Mouse (Mus musculus) fat pad, adult 2 months (tissue): ENCODE results near the gene Txnrd1.

Experiments
- DNase-seq: peaks from one replicate; pipeline ENCODE4 v3.0.0-alpha.2; 2011; ENCODE audit warnings: low read depth, low spot score; ENCODE audit errors: extremely low read depth

Gene Txnrd1

DNA sequence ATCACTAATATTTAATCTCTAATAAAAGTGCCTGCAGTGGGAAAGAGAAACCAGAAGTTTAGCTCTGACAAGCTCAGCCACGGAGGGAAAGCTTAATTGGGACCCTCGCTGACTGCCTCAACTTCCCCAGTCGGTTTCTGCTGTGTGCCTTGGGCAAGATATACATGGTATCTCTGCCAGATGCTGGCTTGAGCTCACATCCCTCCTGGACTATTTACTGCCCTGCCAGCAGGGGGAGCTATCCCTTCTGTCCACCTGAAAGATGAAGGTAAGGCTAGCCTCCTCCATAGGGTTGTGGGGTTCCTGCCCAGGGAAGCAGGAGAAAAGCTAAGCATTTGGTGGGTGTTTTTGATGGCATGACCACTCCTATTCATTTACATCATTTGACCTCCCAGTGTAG is 76.4 kb downstream of the Txnrd1 start:
- no peak for DNase-seq

DNA sequence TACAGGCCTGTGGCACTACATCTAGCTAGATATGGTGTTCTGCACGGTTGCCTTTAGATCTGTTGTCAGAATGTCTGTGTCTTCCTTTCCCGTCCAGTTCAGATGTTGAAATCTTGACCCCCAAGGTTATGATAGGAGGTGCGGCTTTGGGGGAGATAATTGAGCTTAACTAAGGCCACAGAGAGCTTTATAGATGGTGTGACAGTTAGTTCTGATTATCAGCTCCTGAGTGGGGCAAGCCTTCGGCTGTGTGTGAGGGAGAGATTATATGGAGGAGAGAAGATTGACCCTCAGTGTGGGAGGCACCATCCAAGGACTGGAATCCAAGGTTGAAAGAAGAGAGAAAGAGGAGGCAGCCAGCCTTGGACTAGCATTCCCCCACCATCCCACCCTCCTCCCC is 79.5 kb downstream of the Txnrd1 start:
- no peak for DNase-seq

DNA sequence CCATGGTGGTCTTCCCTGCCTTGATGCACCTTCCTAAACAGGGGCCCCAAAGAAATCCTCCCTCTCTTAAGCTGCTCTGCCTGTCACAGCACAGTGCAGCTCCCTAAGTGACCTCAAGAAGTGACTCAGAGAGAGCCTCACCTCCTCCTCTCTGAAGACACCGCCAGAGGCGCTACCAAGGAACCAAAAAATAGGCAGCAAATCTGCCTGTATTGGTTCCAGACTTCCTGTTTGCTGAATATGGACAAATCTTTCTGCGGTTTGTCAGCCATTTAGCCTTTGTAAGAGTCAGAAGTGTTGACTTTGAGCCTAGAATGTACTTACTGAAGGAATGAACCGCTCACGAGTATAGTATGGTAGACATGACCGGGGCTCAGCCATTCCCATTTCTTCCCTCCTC is 80.0 kb downstream of the Txnrd1 start:
- DNase-seq = no peak

DNA sequence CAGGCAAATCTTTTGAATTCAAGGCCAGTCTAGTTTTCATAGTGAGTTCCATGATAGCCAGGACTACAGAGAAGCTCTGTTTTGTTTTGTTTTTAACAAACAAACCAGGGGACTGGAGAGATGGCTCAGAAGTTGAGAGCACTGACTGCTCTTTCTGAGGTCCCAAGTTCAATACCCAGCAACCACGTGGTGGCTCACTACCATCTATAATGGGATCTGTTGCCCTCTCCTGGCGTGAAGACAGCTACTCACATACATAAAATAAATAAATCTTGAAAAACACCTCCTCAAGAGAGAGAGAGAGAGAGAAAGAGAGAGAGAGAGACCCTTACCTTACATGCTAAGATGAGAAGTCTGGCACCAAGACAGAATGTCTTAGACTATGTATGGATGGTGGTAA is 84.9 kb downstream of the Txnrd1 start:
- DNase-seq = no peak

DNA sequence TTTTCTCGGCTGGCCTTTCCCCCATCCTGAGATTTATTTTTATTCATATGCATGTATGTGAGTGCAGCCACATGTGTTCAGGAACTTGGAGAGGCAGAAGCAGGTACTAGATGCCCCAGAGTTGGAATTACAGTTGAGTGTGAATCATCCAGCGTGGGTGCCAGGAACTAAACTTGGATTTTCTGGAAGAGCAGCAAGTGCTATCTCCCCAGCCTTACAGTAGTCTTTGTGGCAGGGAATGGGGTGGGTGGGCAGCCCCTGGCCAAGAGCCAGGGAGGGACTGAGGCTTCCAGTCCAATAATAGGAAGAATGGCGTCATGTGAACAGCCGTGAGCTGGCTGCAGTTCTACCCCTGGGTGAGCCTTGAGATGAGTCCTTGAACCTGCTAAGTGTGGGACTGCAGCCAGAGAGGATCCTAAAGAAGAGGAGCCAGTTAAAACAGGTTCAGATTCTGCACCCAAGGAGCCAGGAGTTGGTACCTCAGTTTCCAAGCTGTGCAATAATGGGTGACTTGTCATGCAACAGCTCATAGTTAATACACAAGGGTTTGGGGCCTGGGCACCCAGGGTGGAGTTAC is 85.7 kb downstream of the Txnrd1 start:
- no peak for DNase-seq

DNA sequence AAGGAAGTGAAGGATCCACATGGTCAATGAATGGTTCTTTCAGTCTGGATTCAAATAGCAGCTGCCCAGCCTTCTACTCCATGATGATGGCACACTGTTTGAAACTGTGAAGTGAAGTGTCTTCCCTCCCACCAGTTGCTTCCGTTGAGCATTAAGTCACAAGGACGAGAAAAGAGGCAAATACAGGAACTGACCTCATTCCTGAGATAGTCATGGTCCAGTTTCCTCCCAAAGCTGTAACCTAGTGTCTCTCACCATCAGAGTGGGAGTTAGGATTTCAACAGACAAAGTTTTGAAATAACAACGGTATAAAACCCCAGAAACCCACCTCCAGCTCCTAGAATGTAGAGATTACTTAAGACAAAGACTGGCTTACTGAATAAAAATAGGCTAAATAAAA is 89.8 kb downstream of the Txnrd1 start:
- no peak for DNase-seq

DNA sequence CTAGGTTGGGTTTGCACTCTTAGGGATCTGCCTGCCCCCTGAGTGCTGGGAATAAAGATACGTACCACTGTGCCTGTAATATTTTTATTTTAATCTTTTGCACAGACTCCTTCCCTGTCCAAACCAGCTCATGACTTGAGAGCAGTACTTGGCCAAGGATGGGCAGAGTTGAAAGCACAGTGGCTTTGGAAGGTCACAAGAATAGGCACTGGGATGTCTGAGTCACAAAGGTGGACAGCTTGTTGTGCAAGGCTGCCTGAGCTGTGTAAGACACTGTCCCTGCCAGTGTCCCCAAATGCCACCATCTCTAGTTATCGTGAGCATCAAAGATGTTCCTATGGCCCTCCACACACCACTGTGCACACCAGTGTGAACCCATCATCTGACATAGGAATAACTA is 91.0 kb downstream of the Txnrd1 start:
- no peak for DNase-seq

DNA sequence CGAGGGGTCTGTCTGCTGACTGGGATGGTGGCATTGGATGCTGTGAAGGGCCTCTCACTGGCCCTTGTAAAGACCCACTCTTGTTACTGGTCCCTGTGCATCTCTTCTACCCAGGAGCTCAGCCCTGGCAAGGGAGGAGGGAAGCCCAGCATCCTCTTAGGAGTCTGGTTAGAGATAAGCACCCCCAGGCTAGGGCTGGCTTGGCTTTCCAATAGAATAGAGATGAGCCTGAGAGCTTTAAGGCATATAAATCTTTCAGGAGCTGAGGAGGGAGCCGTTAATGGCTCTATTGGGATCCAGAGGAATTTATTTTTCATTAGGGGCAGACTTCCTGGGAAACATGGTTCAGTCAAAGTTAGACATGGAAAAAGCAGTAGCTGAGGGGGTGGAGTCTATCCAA is 91.9 kb downstream of the Txnrd1 start:
- no peak for DNase-seq

DNA sequence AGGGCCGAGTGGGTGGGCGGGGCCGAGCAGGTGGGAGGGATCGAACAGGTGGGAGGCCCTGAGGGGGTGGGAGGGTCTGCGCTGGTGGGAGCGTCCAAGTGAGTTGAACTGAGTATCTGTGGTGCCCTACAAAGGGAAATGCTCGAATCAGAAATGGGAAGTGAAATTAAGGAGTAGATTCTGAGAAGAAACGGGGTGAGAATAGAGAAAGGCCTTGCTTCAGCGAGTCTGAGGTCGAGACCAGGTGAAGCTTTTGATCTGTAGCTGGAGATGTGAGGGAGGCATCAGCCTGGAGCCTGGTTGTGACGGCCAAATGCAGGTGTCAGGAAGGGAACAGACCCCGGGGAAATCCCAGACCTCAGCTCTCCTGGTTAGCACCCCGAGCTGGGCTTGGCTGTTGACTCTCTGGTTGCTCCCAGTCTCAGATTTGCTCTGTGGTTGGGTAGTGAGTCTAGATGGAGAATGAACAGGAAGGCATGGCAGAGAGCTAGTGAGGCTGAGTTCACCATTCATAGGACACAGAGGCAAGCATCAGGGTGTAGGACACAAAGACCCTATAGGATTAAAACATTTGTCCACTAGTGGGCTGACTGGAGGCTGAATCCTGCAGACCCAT is 101.4 kb downstream of the Txnrd1 start:
- DNase-seq = no peak

DNA sequence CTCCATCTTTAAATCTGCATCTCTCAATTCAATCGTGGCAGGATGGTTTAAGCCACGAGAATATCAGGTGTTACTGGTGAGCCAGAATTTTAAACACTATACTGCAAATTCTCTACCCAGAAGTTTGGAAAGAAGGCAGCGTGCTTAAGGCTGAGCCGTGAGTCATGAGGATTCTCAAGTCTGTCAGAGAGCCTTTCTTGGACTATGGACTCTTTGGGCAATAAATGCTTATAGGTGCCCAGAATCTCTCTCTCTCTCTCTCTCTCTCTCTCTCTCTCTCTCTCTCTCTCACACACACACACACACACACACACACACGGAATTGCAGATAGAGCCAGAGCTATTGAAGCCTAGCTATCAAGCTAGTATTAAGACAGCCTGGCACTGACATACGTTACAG is 102.0 kb downstream of the Txnrd1 start:
- DNase-seq = no peak
